Mouse (Mus musculus) cortical plate, adult 2 months (tissue): Measurements from ENCODE around the gene Ptpn22.

ENCODE experiments used
- CTCF ChIP-seq: fragments of 200-500 bp; IDR thresholded peaks from 2 replicates; pipeline ENCODE4 v1.5.1; 2011; ENCODE audit warnings: mild to moderate bottlenecking, control low read depth, low read length; ENCODE audit not compliant: insufficient read depth; ENCODE audit errors: extremely low read depth
- POLR2A ChIP-seq: fragments of 200-500 bp; IDR thresholded peaks from 2 replicates; pipeline ENCODE4 v1.6.1; 2011; ENCODE audit warnings: mild to moderate bottlenecking, low read length, control low read depth; ENCODE audit not compliant: insufficient read depth; ENCODE audit errors: extremely low read depth

- TF ChIP-seq CTCF (no peak), POLR2A (no peak)
Measured at GRCm38 (mm10) chr3:103857036-103857805, 2.4 kb upstream of the Ptpn22 start.
